Mouse (Mus musculus): Measurements from ENCODE around the gene Gm44. TPM values are rescaled to one million over a fixed set of nuclear protein-coding genes. Genes with fewer than 3 reads are reported as not detected.
"Not testable (repeated sequence)": the region's sequence is repeated elsewhere in the genome, so short reads cannot be mapped to it uniquely, and the experiment has no call there.

Gm44 gene
- total RNA-seq (2021) = not detected
- long read RNA-seq, experiment 1 = 0 reads
- long read RNA-seq, experiment 2 = 0 reads

- DNase-seq (ENCODE audit: low spot score in 2 of 2) = no peak
Observed at GRCm38 (mm10) chrX:90891842-90892241, at the start of gene Gm44. Gm44 (plus strand) TSS chrX:90892142.

DNA sequence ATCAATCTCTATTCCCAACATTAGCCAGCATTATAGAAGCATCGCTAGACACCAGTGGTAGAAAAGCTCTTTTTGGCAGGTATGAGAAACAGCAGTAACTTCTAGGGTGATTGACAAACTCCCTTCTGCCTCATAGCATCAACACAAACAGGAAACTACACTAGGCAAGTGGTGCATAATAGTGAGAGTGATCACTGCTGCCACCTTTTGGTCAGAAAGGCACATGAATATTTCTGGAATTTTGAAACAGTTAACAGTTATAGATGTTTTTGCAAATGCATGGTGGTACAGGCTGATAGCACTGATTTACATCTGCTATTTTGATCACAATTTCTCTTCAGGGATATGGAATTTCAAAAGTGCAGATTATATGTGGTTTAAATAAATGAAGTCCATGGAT lies 36.0 kb downstream of the Gm44 start:
- DNase-seq (ENCODE audit: low spot score in 2 of 2) = no peak

DNA sequence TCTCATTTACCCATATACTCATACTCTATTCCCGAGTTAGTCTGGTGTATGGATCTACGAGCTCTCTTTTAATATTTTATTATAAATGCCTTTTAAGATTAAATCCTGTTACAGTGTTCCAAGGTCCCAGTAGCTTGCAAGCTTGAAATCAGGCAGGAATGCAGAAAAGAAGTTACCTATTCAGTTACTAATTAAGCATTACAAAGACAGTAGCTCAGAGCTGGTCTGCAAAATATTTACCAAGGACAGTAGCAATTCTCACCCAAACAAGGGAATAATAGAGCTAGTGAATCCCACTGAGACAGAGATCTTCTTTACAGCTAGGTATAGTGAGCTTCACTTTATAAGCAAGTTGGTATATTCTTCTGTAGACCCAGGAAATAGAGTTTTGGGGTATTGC lies 46.3 kb downstream of the Gm44 start:
- DNase-seq (ENCODE audit: low spot score in 2 of 2) = not testable (repeated sequence)
